Mouse (Mus musculus) liver (tissue): ENCODE measurements around the gene Tbx15.
A peak's percentile ranks its signal among the peaks of the same experiment; 100 is the strongest.
"Not testable (repeated sequence)": the region's sequence is repeated elsewhere in the genome, so short reads cannot be mapped to it uniquely, and the experiment has no call there.

Experiments
- DNase-seq: peaks from one replicate; pipeline ENCODE4 v3.0.0-alpha.2; 2020; ENCODE audit warnings: mixed read lengths

Tbx15 gene

DNA sequence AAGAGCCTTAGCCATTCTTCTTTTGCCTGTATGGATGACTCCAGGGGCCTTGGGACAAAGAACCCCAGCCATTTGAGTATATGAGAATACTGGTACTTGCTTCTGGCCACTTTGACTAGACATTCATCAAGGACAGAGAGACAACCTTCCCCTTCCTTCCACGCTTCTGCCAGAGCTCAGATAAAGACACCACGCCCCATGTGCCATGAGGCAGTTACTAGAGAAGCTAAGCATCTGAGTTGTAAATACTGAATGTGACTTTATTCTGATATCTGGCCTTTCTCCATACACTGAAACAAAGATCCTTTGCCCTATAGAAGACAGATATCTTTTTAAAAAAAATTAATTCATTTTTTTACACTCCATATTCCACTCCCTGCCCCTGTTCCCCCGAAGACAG lies 39.5 kb downstream of the Tbx15 start:
- DNase-seq: no peak

DNA sequence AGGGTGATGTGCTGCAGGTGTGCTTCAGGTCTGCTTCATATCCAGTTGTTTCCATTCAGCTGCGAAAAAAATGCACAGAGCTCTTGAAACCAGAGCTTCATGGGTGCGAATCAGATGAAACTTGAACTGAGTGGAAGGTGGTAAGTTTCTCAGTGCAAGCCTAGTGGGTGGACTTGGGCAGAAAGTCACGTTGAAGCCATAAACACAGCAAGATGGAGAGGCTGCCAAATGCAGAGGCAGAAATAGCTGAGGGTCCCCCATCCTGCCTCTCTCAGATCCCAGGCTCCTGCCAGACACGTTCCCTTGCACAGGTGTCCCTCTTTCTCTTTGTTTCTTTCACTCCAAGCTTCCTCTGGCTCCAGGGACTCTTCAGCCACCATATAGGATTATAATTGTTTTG lies 41.3 kb downstream of the Tbx15 start:
- DNase-seq: no peak

DNA sequence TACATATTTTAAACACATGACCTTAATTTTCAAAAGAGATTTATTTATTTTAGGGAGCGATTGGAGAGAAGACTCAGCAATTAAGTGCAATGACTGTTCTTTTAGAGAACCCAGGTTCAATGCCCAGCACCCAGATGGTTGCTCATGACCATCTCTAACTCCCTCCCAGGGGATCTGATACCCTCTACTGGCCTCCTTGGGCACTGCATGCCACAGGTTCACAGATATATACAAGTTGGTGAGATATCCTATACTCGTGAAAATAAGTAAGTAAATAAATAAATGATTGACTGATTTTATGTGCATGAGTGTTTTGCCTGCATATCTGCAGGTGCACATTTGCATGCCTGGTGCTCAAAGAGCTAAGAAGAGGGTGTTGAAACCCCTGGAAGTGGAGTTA lies 48.1 kb downstream of the Tbx15 start:
- no peak for DNase-seq

DNA sequence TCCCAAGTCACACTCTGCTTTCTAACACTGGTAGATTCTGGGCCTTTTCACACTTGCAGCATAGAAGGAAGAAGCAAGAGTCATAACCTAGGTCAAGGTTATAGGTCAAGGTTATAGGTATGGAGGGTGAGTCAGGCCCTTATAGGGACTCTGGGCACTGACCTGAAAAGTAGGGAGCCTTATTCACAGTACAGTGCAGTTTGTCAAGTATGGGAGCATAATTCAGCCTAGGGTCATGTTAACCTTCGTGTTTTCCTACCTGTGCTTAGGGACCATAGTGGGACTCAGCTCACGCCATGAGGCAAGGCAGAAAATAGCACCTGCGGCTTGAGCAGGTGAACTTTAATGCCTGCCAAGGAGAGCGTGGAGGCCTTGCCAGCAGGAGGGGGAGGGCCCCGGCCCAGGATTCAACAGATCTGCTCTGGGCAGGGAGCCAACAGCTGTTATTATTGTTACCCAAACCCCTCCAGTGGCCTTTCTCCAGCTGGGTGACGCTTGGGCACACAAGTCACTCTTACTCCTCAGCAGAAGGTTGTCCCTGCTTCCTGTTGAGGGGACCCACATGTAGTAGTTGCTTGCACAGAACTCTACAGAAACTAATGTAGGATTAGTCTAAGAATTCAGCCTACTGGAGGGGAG lies 50.0 kb downstream of the Tbx15 start:
- peak; percentile 9 for DNase-seq

DNA sequence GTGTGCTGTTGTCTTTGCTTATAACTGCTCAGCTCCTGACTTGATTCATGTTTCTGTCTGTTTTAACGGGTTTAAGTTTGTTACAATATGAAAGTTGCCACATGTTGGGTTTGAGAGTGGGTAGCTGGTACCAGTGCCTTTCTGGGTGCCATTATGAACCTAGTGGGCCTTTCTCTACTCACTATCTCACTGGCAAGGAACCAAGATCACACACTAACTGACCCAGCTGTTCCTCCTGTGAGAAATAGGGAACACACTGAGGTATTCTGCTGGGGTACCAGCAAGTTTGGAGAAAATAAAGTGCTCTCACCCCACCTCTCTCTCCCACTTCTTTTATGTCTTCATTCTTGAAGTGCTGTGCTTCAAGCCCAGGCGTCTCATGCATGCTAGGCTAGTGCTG lies 50.7 kb downstream of the Tbx15 start:
- DNase-seq: no peak

DNA sequence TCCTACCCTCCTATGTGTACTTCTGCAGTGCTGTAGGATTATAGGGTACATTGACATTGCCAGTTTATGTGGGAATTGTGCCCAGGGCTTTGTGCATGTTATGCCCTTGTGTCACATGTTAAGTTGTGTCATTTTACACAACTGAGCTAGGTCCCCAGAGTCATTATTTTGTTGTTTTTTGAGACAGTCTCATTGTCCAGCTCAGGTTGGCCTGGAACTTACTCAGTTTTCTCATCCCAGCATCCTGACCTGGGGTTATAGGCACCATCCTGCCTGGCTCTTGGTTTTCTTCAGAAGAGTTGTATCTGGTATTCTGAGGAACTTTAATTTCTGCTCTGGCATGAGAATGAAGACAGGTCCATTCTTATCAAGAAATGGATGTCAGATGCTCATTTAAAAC lies 51.2 kb downstream of the Tbx15 start:
- no peak for DNase-seq

DNA sequence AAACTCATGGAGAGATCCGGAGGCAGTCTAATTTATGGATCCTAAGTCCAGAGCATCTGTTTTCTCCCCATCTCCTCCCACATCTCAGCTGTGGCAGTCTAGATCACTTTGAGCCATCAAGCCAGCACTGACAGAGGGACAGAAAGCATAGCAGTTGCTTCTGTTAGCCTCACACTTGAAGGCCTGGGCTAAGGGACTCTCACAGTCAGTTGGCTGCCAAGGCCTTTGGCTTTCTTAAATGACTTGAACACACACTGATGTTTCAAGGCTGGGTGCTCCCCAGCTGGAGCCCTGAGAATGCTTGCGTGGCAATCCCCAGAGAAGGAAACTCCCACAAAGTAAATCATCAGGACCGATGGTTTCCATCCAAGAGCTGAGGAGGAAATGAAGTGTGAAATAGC lies 52.4 kb downstream of the Tbx15 start:
- DNase-seq: no peak

DNA sequence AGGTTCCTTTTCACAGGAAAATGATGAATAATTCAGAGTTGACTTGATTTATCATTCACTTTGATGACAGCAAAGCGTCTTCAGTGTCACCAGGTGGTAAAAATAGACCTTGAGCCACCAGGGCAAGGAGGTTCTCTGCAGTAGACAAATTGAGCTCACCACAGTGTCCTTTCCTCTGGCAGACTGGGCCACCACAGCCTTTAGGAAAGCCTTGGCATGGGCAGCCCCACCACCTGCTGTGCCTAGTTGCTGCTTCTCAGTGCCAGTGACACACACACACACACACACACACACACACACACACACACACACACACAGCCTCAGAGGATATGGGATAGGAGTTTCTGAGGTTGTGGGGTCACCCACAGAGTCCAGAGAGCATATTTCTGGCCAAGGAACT lies 54.0 kb downstream of the Tbx15 start:
- not testable (repeated sequence) for DNase-seq

DNA sequence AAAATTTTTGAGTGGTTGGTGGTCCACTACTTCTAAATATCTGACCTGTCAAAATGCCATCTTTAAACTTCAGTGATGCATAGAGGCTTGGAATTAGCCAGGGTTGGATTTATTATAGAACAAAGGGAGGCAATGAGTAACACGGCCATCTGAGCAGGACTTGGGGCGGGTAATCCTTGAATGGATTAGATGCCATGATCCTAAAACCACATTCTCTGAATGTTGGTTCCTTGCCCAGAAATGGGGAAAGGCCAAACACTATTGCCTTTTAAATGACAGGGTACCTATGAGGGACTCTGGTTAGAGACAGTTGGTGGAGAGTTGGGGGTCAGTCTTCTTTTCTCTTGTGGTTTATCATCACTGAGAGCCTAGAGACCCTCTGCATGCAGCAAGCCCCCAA lies 55.1 kb downstream of the Tbx15 start:
- no peak for DNase-seq

DNA sequence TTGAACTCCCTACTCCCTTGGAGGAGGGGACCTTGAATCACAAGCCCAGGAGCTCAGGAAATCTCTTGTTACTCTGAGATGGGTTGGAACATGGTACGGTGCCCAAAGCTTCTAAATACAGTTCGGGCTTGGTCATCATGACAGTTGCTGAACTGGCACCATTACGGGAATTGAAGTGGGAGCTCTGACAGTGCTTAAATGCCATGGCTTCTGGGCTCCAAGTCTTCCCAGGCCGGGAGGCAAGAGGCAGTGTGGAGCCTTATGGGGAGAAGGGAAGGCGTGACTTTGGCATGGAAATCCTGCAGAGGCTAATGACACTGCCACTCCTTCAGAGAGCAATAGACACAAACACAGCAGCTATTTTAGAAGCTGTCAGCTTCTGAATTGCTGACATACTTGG lies 56.0 kb downstream of the Tbx15 start:
- no peak for DNase-seq

DNA sequence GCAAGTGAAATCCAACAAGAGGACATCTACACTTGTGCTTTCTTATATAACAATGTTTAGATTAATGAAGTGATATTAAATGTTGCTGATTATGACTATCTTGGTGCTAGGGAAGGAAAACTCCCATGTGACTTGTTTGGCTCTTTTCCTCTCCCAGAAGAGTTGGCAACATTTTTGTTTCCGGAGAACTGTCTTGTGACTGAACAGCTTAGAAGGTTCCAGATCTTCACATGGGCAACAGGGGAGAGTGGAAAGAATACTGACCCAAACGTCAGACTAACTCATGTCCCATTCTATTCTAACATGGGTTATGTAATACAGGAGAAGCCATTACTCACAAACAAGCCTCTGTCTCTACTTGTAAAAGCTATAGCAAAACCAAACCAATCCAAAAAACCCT lies 60.7 kb downstream of the Tbx15 start:
- no peak for DNase-seq

DNA sequence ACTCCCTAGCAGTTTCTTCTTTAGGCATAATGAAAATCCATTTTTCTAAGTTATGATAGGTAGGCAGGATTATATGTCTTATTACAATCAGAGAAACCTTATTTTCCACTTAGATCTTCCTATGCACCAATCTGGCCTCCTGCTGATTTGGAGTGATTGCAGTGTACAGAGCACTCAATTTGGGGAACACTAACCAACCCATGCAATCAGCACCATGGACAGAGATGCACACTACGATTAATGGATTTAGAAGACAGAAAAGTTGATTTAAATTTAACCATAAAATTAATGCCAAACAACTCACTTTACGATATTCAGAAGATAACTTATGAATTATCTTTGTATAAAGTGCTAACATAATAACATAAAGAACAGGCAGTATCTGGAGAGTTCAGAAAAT lies 70.7 kb downstream of the Tbx15 start:
- DNase-seq: peak; percentile 3

DNA sequence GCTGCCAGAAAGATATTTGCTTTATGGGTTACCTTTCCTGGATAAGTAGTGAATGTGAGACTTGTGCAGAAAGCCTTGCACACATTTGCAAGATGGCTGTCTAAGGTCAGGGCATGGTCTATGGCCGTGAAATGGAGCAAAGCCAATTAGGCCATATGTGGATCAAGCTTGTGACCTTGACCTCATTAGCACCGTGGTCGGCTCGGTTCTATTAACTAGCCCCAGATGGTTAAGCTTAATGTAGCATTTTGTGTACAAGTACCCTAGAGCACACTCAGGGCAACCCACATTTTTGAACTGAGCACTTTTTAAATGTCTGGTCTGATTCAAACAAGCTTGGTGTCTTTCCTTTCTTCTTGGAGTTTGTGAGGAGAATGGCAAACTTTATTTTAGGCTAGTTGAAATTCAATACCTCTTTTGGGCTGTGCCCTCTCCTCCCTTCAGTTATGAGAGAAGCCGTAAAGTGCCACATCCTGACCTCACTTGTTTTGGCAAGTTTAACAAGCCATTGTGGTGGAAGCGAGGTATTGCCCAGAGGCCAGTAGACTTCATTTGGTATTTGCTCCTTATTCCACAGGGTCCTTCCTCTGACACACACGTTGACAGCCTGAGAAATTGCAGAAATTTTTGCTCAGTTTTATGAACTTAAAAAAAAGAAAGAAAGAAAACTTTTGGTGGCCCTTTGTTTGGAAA lies 71.9 kb downstream of the Tbx15 start:
- no peak for DNase-seq

DNA sequence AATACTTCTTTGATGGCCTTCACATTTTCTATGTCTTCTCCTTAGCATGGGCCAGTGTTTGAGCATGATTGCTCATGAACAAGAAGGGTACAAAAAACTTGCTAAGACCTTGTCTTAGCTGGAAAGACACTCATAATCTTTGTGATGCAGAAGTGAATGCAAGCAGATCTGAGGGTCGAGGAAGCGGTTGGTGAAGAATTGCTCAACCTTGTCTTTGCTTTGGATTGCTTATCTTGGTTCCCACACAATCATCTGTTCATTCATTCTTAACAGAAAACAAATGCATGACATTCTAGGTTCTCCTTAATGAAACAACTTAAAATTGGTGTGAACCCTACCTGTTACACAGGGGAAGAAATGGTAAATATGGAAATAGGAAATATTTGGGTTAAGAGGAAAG lies 82.2 kb downstream of the Tbx15 start:
- no peak for DNase-seq

DNA sequence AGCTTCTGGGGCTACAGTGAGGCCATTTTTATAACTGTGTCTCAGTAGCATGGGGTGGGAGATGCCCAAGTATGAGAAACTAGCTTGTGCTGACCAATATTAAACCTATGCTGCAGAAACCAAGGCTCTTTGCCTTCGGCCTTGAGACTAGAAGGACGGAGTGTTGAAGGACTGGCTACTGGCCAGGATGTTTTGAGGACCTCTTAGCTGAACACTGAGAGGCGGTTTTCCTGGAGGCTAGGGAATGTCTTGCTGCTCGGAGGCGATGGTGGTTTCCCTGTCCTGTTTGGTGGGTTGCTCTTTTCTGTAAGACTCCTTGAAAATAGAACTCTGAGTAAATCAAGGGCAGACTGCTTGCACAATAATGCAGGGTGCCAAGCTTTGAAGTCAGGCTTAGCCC lies 89.1 kb downstream of the Tbx15 start:
- DNase-seq: no peak

DNA sequence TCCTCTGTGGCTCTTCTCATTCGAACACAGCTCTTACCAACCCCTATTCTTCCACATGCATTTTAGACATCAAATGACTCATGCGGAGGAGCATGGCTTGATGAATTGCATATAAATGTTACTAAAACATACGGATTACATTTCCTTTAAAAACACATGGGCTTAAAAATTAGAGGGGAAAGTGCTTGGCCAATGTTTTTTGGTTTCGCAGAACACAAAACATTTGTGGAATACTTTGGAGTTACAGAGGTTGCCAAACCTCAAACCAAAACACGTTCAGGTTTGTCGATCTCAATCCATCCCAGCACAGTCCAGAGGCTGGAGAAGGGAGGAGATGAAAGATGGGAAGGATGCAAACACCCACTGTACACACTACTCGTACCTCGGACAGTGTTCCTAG lies 90.9 kb downstream of the Tbx15 start:
- DNase-seq: no peak

DNA sequence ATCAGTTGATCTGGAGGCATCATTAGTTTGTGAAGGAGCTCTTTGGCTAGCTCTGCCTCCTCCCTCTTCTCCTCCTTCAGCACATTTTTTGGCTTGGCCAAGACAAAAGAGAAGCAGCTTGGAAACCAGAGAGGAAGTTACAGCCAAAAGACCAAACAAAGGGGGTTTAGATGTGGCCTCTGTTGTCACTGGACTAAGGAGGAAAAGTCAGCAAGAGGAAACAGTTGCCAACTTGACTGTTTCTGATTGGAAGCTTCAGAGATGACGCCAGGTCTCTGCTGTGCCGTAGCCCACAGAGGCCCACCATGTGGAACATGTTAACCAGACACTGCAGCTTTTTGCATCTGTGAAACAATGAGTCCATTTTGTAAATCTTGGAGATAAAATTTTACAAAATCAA lies 96.7 kb downstream of the Tbx15 start:
- no peak for DNase-seq

DNA sequence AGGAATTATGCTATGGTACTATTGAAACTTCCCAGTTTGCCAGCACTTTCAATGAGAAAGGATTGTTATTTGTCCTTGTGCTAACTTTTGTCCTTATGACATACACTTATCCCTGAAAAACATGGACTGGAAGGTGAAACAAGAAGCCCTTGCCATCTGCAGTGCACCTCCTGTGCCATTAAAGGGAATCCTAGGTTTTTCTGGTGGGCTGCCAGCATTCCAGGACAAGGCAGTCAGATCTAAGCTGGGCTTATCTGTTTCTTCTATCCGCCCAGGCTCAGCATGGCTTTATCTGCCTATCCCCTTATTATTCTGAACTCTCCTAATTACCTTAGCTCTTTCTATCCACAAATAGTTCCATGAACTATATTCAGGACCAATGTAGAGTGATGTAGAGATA lies 98.6 kb downstream of the Tbx15 start:
- DNase-seq: no peak

DNA sequence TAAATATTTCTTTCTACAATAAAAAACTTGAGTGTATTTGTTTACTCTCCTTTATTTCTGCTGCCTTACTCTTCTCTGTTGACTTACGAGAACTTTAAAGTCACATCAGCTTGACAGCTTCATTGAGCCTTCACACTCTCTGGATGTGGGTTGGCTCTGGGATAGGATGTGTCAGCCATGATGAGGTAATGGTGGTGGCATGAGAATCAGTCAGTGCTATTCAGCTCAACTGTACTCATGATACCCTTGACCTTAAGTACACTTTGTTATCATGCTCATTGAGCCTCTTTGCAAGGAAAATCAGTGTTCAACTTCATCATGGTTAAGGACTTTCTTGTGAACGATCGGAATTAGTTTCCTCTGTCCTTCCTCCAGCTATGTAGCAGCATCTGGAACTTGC lies 99.8 kb downstream of the Tbx15 start:
- DNase-seq: no peak

DNA sequence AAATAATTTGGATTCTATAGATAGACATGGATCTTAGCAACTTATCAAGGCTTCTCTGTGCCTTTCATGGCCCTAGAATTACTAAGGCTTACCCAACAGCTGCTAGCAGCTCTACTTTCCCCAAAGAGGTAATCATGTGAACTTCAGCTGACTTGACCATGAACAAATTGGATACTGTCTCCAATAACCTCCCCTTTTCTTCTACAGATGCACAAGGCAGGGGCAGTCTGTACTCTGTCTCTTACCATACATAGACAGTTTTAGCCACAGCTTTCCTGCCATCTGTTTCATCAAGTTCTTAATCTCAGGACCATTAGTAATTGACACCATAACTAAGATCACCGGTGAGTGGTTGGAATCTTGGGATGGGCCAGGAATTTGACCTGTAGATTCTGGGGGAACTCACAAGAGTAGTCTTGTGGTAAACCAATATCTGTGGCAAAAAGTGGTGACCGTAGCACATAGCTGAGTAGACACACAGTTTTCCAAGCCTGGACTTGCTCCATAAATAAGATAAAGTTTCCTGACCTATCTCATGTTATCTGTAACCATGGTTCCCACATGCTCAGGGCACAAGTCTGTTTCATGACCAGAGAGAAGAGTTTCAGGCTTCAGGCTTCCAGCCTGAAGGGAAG lies 139.6 kb downstream of the Tbx15 start:
- no peak for DNase-seq

DNA sequence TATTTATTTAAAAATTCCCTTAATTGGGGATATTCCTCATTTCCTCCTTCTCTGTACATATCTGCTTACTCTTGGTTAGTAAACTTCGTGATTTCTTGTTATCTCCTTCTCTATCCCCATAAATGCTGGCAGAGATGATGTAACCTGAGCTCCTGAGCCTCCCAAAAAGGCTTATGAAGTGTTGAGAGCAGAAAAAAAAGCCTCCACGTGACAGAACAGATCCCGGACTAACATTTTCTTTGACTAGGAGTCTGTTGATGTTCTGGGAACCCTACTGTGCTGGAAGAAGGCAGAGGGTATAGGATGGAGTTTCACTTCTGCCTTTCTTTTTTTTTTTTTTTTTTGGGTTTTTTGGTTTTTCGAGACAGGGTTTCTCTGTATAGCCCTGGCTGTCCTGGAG lies 146.9 kb downstream of the Tbx15 start:
- no peak for DNase-seq
